Mouse (Mus musculus) heart, adult 2 months (tissue): ENCODE measurements around the gene 9330182L06Rik. TPM values are rescaled to one million over a fixed set of nuclear protein-coding genes. Genes with fewer than 3 reads are reported as not detected.

Experiments
- DNase-seq, 2 experiments: peaks; one replicate each; pipeline ENCODE4 v3.0.0; 2021
- H3K27ac ChIP-seq: fragments of 200-600 bp; 2 replicates; pipeline ENCODE4 v1.8.1; 2022
- H3K27me3 ChIP-seq: fragments of 200-500 bp; 2 replicates; pipeline ENCODE4 v1.6.1; 2012; ENCODE audit warnings: mild to moderate bottlenecking, low read length, inconsistent platforms, mixed read lengths; ENCODE audit not compliant: control insufficient read depth, insufficient read depth
- H3K36me3 ChIP-seq: fragments of 200-500 bp; 2 replicates; pipeline ENCODE4 v1.6.1; 2012; ENCODE audit warnings: low read length, inconsistent platforms; ENCODE audit not compliant: control insufficient read depth, insufficient read depth
- H3K4me1 ChIP-seq: fragments of 200-500 bp; 2 replicates; pipeline ENCODE4 v1.6.1; 2011; ENCODE audit warnings: low read length; ENCODE audit not compliant: control insufficient read depth, insufficient read depth
- H3K4me3 ChIP-seq: fragments of 200-600 bp; 2 replicates; pipeline ENCODE4 v1.8.1; 2022
- H3K79me2 ChIP-seq: fragments of 200-500 bp; replicated peaks from 2 replicates; pipeline ENCODE4 v1.6.1; 2012; ENCODE audit warnings: mild to moderate bottlenecking, inconsistent platforms, low read length, moderate library complexity, mixed read lengths; ENCODE audit not compliant: control insufficient read depth, insufficient read depth
- H3K9ac ChIP-seq: fragments of 200-500 bp; 2 replicates; pipeline ENCODE4 v1.6.1; 2012; ENCODE audit warnings: low read depth, mild to moderate bottlenecking, control low read depth, inconsistent platforms, low read length, mixed read lengths
- CTCF ChIP-seq: fragments of 200-600 bp; IDR thresholded peaks from 2 replicates; pipeline ENCODE4 v1.8.1; 2022; ENCODE audit warnings: antibody characterized with exemption, mild to moderate bottlenecking, moderate library complexity
- EP300 ChIP-seq: fragments of 200-500 bp; IDR thresholded peaks from 2 replicates; pipeline ENCODE4 v1.6.1; 2011; ENCODE audit warnings: low read depth, low read length, control low read depth; ENCODE audit not compliant: insufficient read depth
- POLR2A ChIP-seq: fragments of 200-500 bp; IDR thresholded peaks from 2 replicates; pipeline ENCODE4 v1.6.1; 2011; ENCODE audit warnings: mild to moderate bottlenecking, low read depth, low read length, control low read depth; ENCODE audit not compliant: insufficient read depth
- WGBS: fragments of 180-500 bp; shearing (Covaris S2); methylation state at CpG from one replicate; pipeline ENCODE4 v1.1.7; 2018; 5-methylcytosine and 5-hydroxymethylcytosine counted together
- intact Hi-C: fragments of 180-260 bp; cut with DNase I; formaldehyde crosslinking; loops from one replicate; pipeline ENCODE4 v1.15.1; 2025
- polyA plus RNA-seq: library from polyadenylated mRNA; depleted of rRNA; stranded (reverse); fragments of >200 nt; gene quantifications from 2 replicates; pipeline ENCODE4 v1.2.3, GENCODE M21; 2012
- total RNA-seq, 2 experiments: library from RNA; stranded (reverse); gene quantifications; 2 replicates each; pipeline ENCODE4 v1.2.3; 2021

The 9330182L06Rik gene
- total and polyA plus RNA-seq, 3 experiments, result 0.04 to 0.23 (median 0.10) TPM

GRCm38 (mm10) chr5:9295777-9296549 is 30.0 kb downstream of the 9330182L06Rik start:
- H3K9ac ChIP-seq, result no peak overlapping the region
- intact Hi-C loops, result no loop called here
- no peak for TF ChIP-seq CTCF
- TF ChIP-seq EP300, result no peak
- no peak for TF ChIP-seq POLR2A

GRCm38 (mm10) chr5:9296550-9296928 is 30.6 kb downstream of the 9330182L06Rik start:
- TF ChIP-seq CTCF (no peak), POLR2A (no peak), EP300 (no peak)
- intact Hi-C loops, result no loop called here
- H3K9ac ChIP-seq, result no peak overlapping the region

More at GRCm38 (mm10) chr5:9295777-9296549, 30.0 kb downstream of the 9330182L06Rik start:
- Histone ChIP-seq H3K79me2 (no peaks in the 10 kb centered on the region), H3K4me1 (no peaks in the 10 kb centered on the region), H3K4me3 (no peak overlapping the region), H3K36me3 (no peaks in the 10 kb centered on the region), H3K27me3 (no peaks in the 10 kb centered on the region), H3K27ac (no peak overlapping the region)
- no peak for DNase-seq
- 73% methylated on average over 2 of the region's 2 CpGs for WGBS

GRCm38 (mm10) chr5:9326863-9327262 is 60.9 kb downstream of the 9330182L06Rik start:
- no peaks in the 10 kb centered on the region for H3K36me3 ChIP-seq
- H3K27ac ChIP-seq, result no peak overlapping the region
- no peak overlapping the region for H3K9ac ChIP-seq
- intact Hi-C loops, result no loop called here
- H3K27me3 ChIP-seq, result no peaks in the 10 kb centered on the region
- H3K4me1 ChIP-seq, result no peaks in the 10 kb centered on the region
- 61% methylated on average over 1 of the region's 1 CpGs for WGBS
- TF ChIP-seq EP300 (no peak), CTCF (no peak), POLR2A (no peak)
- DNase-seq, result no peak
- no peaks in the 10 kb centered on the region for H3K79me2 ChIP-seq
- H3K4me3 ChIP-seq, result no peak overlapping the region

More at GRCm38 (mm10) chr5:9296550-9296928, 30.6 kb downstream of the 9330182L06Rik start:
- no peaks in the 10 kb centered on the region for H3K36me3 ChIP-seq
- no peaks in the 10 kb centered on the region for H3K4me1 ChIP-seq
- no peak overlapping the region for H3K4me3 ChIP-seq
- no peaks in the 10 kb centered on the region for H3K27me3 ChIP-seq
- no peak overlapping the region for H3K27ac ChIP-seq
- no peaks in the 10 kb centered on the region for H3K79me2 ChIP-seq
- no peak for DNase-seq

DNA sequence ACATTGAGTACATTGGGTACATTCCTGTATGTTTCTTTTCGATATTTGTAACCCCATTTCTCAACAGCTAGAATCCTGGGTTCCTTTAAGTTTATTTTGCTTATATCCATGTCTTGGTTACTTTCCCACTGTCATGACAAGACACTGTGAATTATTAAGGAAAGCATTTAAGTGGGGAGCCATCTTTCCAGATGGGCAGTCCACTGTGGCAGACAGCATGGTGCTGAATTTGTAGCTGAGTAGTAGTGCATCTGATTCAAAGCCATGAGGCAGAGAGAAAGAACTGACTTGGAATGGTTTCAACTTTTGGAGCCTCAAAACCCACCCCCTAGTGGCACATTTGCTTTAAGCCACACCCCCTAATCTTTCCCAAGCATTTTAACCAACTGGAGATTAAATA is 61.6 kb downstream of the 9330182L06Rik start:
- Histone ChIP-seq H3K27ac (no peak overlapping the region), H3K4me1 (no peaks in the 10 kb centered on the region), H3K27me3 (no peaks in the 10 kb centered on the region), H3K79me2 (no peaks in the 10 kb centered on the region), H3K36me3 (no peaks in the 10 kb centered on the region), H3K9ac (no peak overlapping the region), H3K4me3 (no peak overlapping the region)
- 80% methylated on average over 1 of the region's 1 CpGs for WGBS
- intact Hi-C loops, result no loop called here
- TF ChIP-seq CTCF, result no peak
- TF ChIP-seq POLR2A, result no peak
- no peak for TF ChIP-seq EP300
- DNase-seq, result no peak

DNA sequence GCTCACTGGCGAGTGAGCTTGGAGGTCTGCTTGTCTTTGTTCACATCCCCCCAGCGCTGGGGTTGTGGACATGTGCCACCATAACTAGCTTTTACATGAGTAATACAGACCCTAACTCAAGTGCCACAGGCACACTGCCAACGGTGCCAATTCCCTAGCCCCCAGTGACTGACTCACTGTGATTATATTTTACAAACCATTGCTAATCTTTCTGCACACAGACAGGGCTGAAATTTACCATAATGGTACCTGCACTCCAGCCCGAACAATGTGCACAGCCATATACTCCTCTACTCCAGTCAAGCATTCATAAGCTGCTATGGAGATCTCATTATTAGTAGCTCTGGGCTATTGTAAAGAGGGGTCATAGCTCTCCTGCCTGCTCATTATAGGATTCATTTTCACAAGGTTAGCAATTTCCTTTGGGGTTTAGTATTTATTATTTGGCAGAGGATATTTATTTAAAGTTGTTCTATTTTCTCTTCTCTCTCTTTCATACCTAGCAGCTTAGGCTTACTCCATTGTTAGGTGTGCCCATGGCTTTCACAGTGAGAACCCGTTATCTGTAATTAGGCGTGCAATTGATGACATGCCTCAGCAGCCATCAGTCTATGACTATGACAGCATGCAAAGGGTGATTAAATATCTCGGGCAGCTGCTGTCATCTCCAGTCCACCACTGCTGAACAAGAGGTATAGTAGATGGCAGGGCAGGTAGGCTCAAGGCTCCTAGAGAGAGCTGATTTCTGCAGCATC is 73.0 kb downstream of the 9330182L06Rik start:
- WGBS, result 71% methylated on average over 7 of the region's 7 CpGs
- no peak overlapping the region for H3K4me3 ChIP-seq
- TF ChIP-seq CTCF (no peak), POLR2A (no peak), EP300 (no peak)

GRCm38 (mm10) chr5:9339511-9340173 is 73.7 kb downstream of the 9330182L06Rik start:
- Histone ChIP-seq H3K36me3 (no peaks in the 10 kb centered on the region), H3K9ac (no peak overlapping the region), H3K27ac (no peak overlapping the region), H3K4me1 (no peaks in the 10 kb centered on the region), H3K4me3 (no peak overlapping the region), H3K79me2 (no peaks in the 10 kb centered on the region), H3K27me3 (no peaks in the 10 kb centered on the region)
- TF ChIP-seq CTCF (no peak), POLR2A (no peak), EP300 (no peak)
- DNase-seq, result no peak
- WGBS, result 83% methylated on average over 8 of the region's 8 CpGs
- intact Hi-C loops, result no loop called here

More for the DNA sequence above, 73.0 kb downstream of the 9330182L06Rik start:
- no peak overlapping the region for H3K9ac ChIP-seq
- H3K36me3 ChIP-seq, result no peaks in the 10 kb centered on the region
- H3K27ac ChIP-seq, result no peak overlapping the region
- no peaks in the 10 kb centered on the region for H3K27me3 ChIP-seq
- H3K4me1 ChIP-seq, result no peaks in the 10 kb centered on the region
- intact Hi-C loops, result no loop called here
- H3K79me2 ChIP-seq, result no peaks in the 10 kb centered on the region
- DNase-seq, result no peak
